ENCODE assay signal across 8 mouse cellular contexts in the genomic region with DNA sequence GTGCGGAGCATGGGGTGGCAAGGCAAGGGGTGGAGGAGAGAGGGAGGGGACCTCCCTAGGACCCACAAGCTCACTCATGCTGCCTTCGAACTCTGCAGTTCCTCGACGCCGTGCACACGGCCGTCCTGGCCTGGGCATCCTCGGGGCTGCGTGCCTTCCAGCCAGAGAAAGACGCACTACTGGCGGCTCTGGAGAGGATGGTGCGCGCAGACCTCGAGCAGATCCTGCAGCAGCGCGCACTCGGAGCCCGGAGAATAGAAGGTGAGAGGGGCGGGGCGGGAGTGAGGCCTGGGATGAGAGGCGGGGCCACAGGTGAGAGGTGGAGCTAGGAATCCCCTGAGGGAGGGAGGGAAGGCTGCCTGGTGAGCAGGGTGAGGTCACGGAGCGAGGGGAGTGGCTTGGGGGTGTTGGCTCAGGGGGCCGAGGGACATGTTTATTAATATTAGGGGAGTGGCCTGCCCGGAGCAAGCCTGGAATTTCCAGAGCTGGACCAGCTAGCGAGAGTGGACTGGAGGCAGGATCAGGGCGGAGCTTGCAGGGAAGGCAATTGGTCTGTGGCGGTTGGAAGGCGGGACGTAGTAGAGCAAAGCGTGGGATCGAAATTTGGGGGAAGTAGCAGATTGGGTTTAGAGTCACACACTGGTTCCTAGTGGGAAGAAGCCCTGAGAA. TPM values are rescaled to one million over a fixed set of nuclear protein-coding genes. Genes with fewer than 3 reads are reported as not detected.
DNase-seq lines count a peak whose midpoint lies in the region; ATAC-seq and TF ChIP-seq lines count a peak whose summit lies in the region.

No protein-coding gene starts in this region.

- TF ChIP-seq CTCF in brain, embryonic 14.5 days (IDR thresholded peaks at IDR 0.05; ENCODE audit: borderline replicate concordance, extremely low read depth, insufficient read depth, insufficient read length) = no peak

- H3K9me3 ChIP-seq in intestine, embryonic 14.5 days (ENCODE audit: control insufficient read depth, low read length) = no peaks in the 10 kb centered on the region
- no peaks in the 10 kb centered on the region for H3K9me3 ChIP-seq in liver, embryonic 15.5 days (replicated peaks)
- H3K9me3 ChIP-seq in neural tube, embryonic 13.5 days = no peaks in the 10 kb centered on the region

- H3K4me2 ChIP-seq in intestine, embryonic 14.5 days (ENCODE audit: low read length) = peak overlapping the region; percentile 65
- peak overlapping the region; percentile 51 for H3K4me2 ChIP-seq in liver, embryonic 15.5 days
- H3K4me2 ChIP-seq in neural tube, embryonic 13.5 days = peak overlapping the region; percentile 57

- TF ChIP-seq POLR2A in brain, embryonic 14.5 days (IDR thresholded peaks at IDR 0.05; ENCODE audit: borderline replicate concordance, extremely low read depth, insufficient read depth, insufficient read length, poor library complexity, severe bottlenecking) = no peak

- no peaks in the 10 kb centered on the region for H3K36me3 ChIP-seq in intestine, embryonic 14.5 days (ENCODE audit: control insufficient read depth, insufficient read depth, low read length)
- no peaks in the 10 kb centered on the region for H3K36me3 ChIP-seq in liver, embryonic 15.5 days (replicated peaks)
- peaks cover 15% of the 10 kb centered on the region for H3K36me3 ChIP-seq in neural tube, embryonic 13.5 days

- 0 out of 2 replicates have a peak, but pooled peaks cover 6% of the 10 kb centered on the region for H3K27me3 ChIP-seq in intestine, embryonic 14.5 days (replicated peaks; ENCODE audit: control insufficient read depth, insufficient read depth, low read length)
- peaks cover 49% of the 10 kb centered on the region for H3K27me3 ChIP-seq in liver, embryonic 15.5 days
- peaks cover 51% of the 10 kb centered on the region for H3K27me3 ChIP-seq in neural tube, embryonic 13.5 days

- H3K27ac ChIP-seq in intestine, embryonic 14.5 days (ENCODE audit: low read depth) = no peak overlapping the region
- no peak overlapping the region for H3K27ac ChIP-seq in liver, embryonic 15.5 days (replicated peaks)
- 0 out of 2 replicates have a peak overlapping the region, but pooled peaks have one; percentile 46 for H3K27ac ChIP-seq in neural tube, embryonic 13.5 days (replicated peaks)

- peak overlapping the region; percentile 29 for H3K4me3 ChIP-seq in intestine, embryonic 14.5 days (ENCODE audit: low read depth, low read length)
- H3K4me3 ChIP-seq in liver, embryonic 15.5 days (replicated peaks) = peak overlapping the region; percentile 28
- peak overlapping the region; percentile 38 for H3K4me3 ChIP-seq in neural tube, embryonic 13.5 days

- ATAC-seq in intestine, embryonic 14.5 days (replicated peaks; ENCODE audit: low FRiP score, low TSS enrichment, low read depth) = peak; percentile 87
- peak; percentile 59 for ATAC-seq in liver, embryonic 15.5 days (ENCODE audit: insufficient read depth)
- peak; percentile 76 for ATAC-seq in neural tube, embryonic 13.5 days (ENCODE audit: low read depth)
- no peak for ATAC-seq in CD4-positive, CD25-positive, alpha-beta regulatory T cell, adult 4 months

- under 1% methylated on average over 31 of the region's 32 CpGs for WGBS in intestine, embryonic 14.5 days
- 9% methylated on average over 32 of the region's 32 CpGs for WGBS in liver, embryonic 15.5 days (ENCODE audit: insufficient replicate concordance)
- 3% methylated on average over 32 of the region's 32 CpGs for WGBS in neural tube, embryonic 13.5 days

- H3K4me1 ChIP-seq in intestine, embryonic 14.5 days (replicated peaks; ENCODE audit: control insufficient read depth, insufficient read depth, low read length) = peaks cover 14% of the 10 kb centered on the region
- peaks cover 19% of the 10 kb centered on the region for H3K4me1 ChIP-seq in liver, embryonic 15.5 days (replicated peaks)
- H3K4me1 ChIP-seq in neural tube, embryonic 13.5 days (replicated peaks) = peaks cover 16% of the 10 kb centered on the region

- H3K9ac ChIP-seq in intestine, embryonic 14.5 days (ENCODE audit: low read length) = peak overlapping the region; percentile 20
- no peak overlapping the region for H3K9ac ChIP-seq in liver, embryonic 15.5 days
- H3K9ac ChIP-seq in neural tube, embryonic 13.5 days = peak overlapping the region; percentile 67

- DNase-seq in Muller cell, postnatal 12 days (ENCODE audit: inconsistent ontology term) = peak; percentile 60
- peak; percentile 62 for DNase-seq in brain, embryonic 14.5 days (ENCODE audit: low read depth)
- DNase-seq in gastrocnemius, postnatal 25 days = peak; percentile 61
- DNase-seq in intestine, embryonic 14.5 days (ENCODE audit: low spot score) = peak; percentile 89
- DNase-seq in right cerebral cortex, adult 2 months (ENCODE audit: low spot score in 2 of 2) = no peak

RNA-seq across cellular contexts. Expression of a gene that starts 5.4 kb away (rescaled TPM):
- polyA plus RNA-seq in brain, embryonic 14.5 days (2012; rRNA removed) = 7.7 and 8.7 TPM in 2 replicates
- total RNA-seq in gastrocnemius, postnatal 25 days (2021) = under 1 TPM; 0.29 to 0.38 TPM
- polyA plus RNA-seq in intestine, embryonic 14.5 days (2014; fragmentation: Nextera tagmentation; extraction: Ambion mirVana) = 3.1 and 4.9 TPM in 2 replicates
- 0.99 and 1.4 TPM in 2 replicates for polyA plus RNA-seq in liver, embryonic 15.5 days (2015; fragmentation: Nextera tagmentation; extraction: Ambion mirVana)
- polyA plus RNA-seq in neural tube, embryonic 13.5 days (2015; fragmentation: Nextera tagmentation; extraction: Ambion mirVana) = 7.8 and 8.5 TPM in 2 replicates
- 1 to 10 TPM; 3.0 to 3.6 TPM for polyA plus RNA-seq in CD4-positive, CD25-positive, alpha-beta regulatory T cell, adult 4 months (2017; shearing (Covaris generic))

RNA-seq across cellular contexts. Expression of a gene that starts 8.0 kb away (rescaled TPM):
- polyA plus RNA-seq in brain, embryonic 14.5 days (2012; rRNA removed) = 128 and 150 TPM in 2 replicates
- 10 to 100 TPM; 35.3 to 36.0 TPM for total RNA-seq in gastrocnemius, postnatal 25 days (2021)
- polyA plus RNA-seq in intestine, embryonic 14.5 days (2014; fragmentation: Nextera tagmentation; extraction: Ambion mirVana) = 84.4 and 85.3 TPM in 2 replicates
- 23.0 and 25.6 TPM in 2 replicates for polyA plus RNA-seq in liver, embryonic 15.5 days (2015; fragmentation: Nextera tagmentation; extraction: Ambion mirVana)
- 66.8 and 67.2 TPM in 2 replicates for polyA plus RNA-seq in neural tube, embryonic 13.5 days (2015; fragmentation: Nextera tagmentation; extraction: Ambion mirVana)
- polyA plus RNA-seq in CD4-positive, CD25-positive, alpha-beta regulatory T cell, adult 4 months (2017; shearing (Covaris generic)) = 10 to 100 TPM; 10.8 to 12.2 TPM

RNA-seq across cellular contexts. Expression of a gene that starts 10.8 kb away (rescaled TPM):
- polyA plus RNA-seq in brain, embryonic 14.5 days (2012; rRNA removed) = 113 and 128 TPM in 2 replicates
- 10 to 100 TPM; 26.3 to 26.9 TPM for total RNA-seq in gastrocnemius, postnatal 25 days (2021)
- 273 and 286 TPM in 2 replicates for polyA plus RNA-seq in intestine, embryonic 14.5 days (2014; fragmentation: Nextera tagmentation; extraction: Ambion mirVana)
- polyA plus RNA-seq in liver, embryonic 15.5 days (2015; fragmentation: Nextera tagmentation; extraction: Ambion mirVana) = 90.7 and 92.8 TPM in 2 replicates
- 191 and 213 TPM in 2 replicates for polyA plus RNA-seq in neural tube, embryonic 13.5 days (2015; fragmentation: Nextera tagmentation; extraction: Ambion mirVana)
- polyA plus RNA-seq in CD4-positive, CD25-positive, alpha-beta regulatory T cell, adult 4 months (2017; shearing (Covaris generic)) = 10 to 100 TPM; 51.5 to 53.4 TPM

RNA-seq across cellular contexts. Expression of a gene that starts 34.1 kb away (rescaled TPM):
- 130 and 165 TPM in 2 replicates for polyA plus RNA-seq in brain, embryonic 14.5 days (2012; rRNA removed)
- 10 to 100 TPM; 62.6 to 62.9 TPM for total RNA-seq in gastrocnemius, postnatal 25 days (2021)
- 15.8 and 20.0 TPM in 2 replicates for polyA plus RNA-seq in intestine, embryonic 14.5 days (2014; fragmentation: Nextera tagmentation; extraction: Ambion mirVana)
- 2.3 and 3.0 TPM in 2 replicates for polyA plus RNA-seq in liver, embryonic 15.5 days (2015; fragmentation: Nextera tagmentation; extraction: Ambion mirVana)
- 81.7 and 82.0 TPM in 2 replicates for polyA plus RNA-seq in neural tube, embryonic 13.5 days (2015; fragmentation: Nextera tagmentation; extraction: Ambion mirVana)
- polyA plus RNA-seq in CD4-positive, CD25-positive, alpha-beta regulatory T cell, adult 4 months (2017; shearing (Covaris generic)) = 10 to 100 TPM in 1 of 2 experiments, 1 to 10 TPM in 1; 3.4 to 13.6 TPM

RNA-seq across cellular contexts. Expression of a gene that starts 36.4 kb away (rescaled TPM):
- polyA plus RNA-seq in brain, embryonic 14.5 days (2012; rRNA removed) = not detected in 2 replicates
- total RNA-seq in gastrocnemius, postnatal 25 days (2021) = under 1 TPM in 1 of 2 experiments, not detected in 1; 0.24 TPM
- polyA plus RNA-seq in intestine, embryonic 14.5 days (2014; fragmentation: Nextera tagmentation; extraction: Ambion mirVana) = not detected in 2 replicates
- polyA plus RNA-seq in liver, embryonic 15.5 days (2015; fragmentation: Nextera tagmentation; extraction: Ambion mirVana) = 0.09 TPM in 1 of 2 replicates, not detected in the other
- not detected in 2 replicates for polyA plus RNA-seq in neural tube, embryonic 13.5 days (2015; fragmentation: Nextera tagmentation; extraction: Ambion mirVana)
- not detected for polyA plus RNA-seq in CD4-positive, CD25-positive, alpha-beta regulatory T cell, adult 4 months (2017; shearing (Covaris generic))

Comparison
In these comparisons a context has a peak if more than half of its experiments do, and no peak if none do; other contexts are left out.
1. DNase-seq: peak in Muller cell, postnatal 12 days (single experiment), brain, embryonic 14.5 days (single experiment), gastrocnemius, postnatal 25 days (single experiment) and intestine, embryonic 14.5 days (single experiment); none in right cerebral cortex, adult 2 months (0 of 2).
2. Peak in every context shown above with its lines, with median percentiles within 50 percentile points of each other: H3K4me2 ChIP-seq and H3K4me3 ChIP-seq.